Mouse (Mus musculus) bone marrow macrophage, adult 2 months (primary cell): ENCODE results near the gene Tirap. TPM values are rescaled to one million over a fixed set of nuclear protein-coding genes. Genes with fewer than 3 reads are reported as not detected.

Source experiments
- H3K27ac ChIP-seq: 2 replicates; pipeline ENCODE4 v1.5.1; 2012; ENCODE audit warnings: low read depth, low read length; ENCODE audit not compliant: insufficient read depth
- H3K4me1 ChIP-seq: 2 replicates; pipeline ENCODE4 v1.6.1; 2012; ENCODE audit warnings: low read length; ENCODE audit not compliant: control insufficient read depth, insufficient read depth
- H3K4me3 ChIP-seq: 2 replicates; pipeline ENCODE4 v1.5.1; 2012; ENCODE audit warnings: mild to moderate bottlenecking, low read length, moderate library complexity; ENCODE audit not compliant: insufficient read depth
- CTCF ChIP-seq: IDR thresholded peaks from 2 replicates; pipeline ENCODE4 v1.5.1; 2012; ENCODE audit warnings: low read depth, mild to moderate bottlenecking, low read length, moderate library complexity
- POLR2A ChIP-seq: IDR thresholded peaks from 2 replicates; pipeline ENCODE4 v1.6.1; 2012; ENCODE audit warnings: mild to moderate bottlenecking, low read depth, low read length, borderline replicate concordance
- polyA plus RNA-seq: library from polyadenylated mRNA; stranded (reverse); fragments of >200 nt; gene quantifications from 2 replicates; pipeline ENCODE4 v1.2.4, GENCODE M21; 2012; ENCODE audit not compliant: missing spikeins, insufficient read depth, insufficient read length

Tirap gene
- polyA plus RNA-seq, 1 experiment, result 9.5 TPM

- TF ChIP-seq POLR2A, result no peak
- H3K4me1 ChIP-seq, result peaks cover 9% of the 10 kb centered on the region
- no peak overlapping the region for H3K4me3 ChIP-seq
- H3K27ac ChIP-seq, result no peak overlapping the region
Measured at GRCm38 (mm10) chr9:35194048-35194447, 6.0 kb downstream of the Tirap start.

GRCm38 (mm10) chr9:35192983-35193542 is 7.0 kb downstream of the Tirap start:
- Histone ChIP-seq H3K4me1 (peaks cover 3% of the 10 kb centered on the region), H3K27ac (no peak overlapping the region), H3K4me3 (no peak overlapping the region)
- TF ChIP-seq POLR2A (no peak), CTCF (no peak)

- Histone ChIP-seq H3K4me1 (peaks cover 14% of the 10 kb centered on the region), H3K4me3 (no peak overlapping the region), H3K27ac (no peak overlapping the region)
- TF ChIP-seq POLR2A (no peak), CTCF (no peak)
Measured at GRCm38 (mm10) chr9:35188700-35189099, 11.4 kb downstream of the Tirap start.

- no peak overlapping the region for H3K4me3 ChIP-seq
- no peak overlapping the region for H3K27ac ChIP-seq
- peaks cover 15% of the 10 kb centered on the region for H3K4me1 ChIP-seq
- no peak for TF ChIP-seq CTCF
- TF ChIP-seq POLR2A, result no peak
Measured at GRCm38 (mm10) chr9:35187351-35187903, 12.7 kb downstream of the Tirap start.

GRCm38 (mm10) chr9:35186430-35186829 is 13.7 kb downstream of the Tirap start:
- H3K27ac ChIP-seq, result no peak overlapping the region
- TF ChIP-seq POLR2A (no peak), CTCF (no peak)
- H3K4me1 ChIP-seq, result peaks cover 21% of the 10 kb centered on the region
- no peak overlapping the region for H3K4me3 ChIP-seq

- Histone ChIP-seq H3K4me3 (no peak overlapping the region), H3K4me1 (peaks cover 21% of the 10 kb centered on the region), H3K27ac (peak overlapping the region; percentile 60)
- no peak for TF ChIP-seq CTCF
- TF ChIP-seq POLR2A, result no peak
Measured at GRCm38 (mm10) chr9:35183359-35183758, 16.7 kb downstream of the Tirap start.

- H3K27ac ChIP-seq, result peak overlapping the region; percentile 60
- peaks cover 23% of the 10 kb centered on the region for H3K4me1 ChIP-seq
- no peak for TF ChIP-seq POLR2A
- TF ChIP-seq CTCF, result no peak
- no peak overlapping the region for H3K4me3 ChIP-seq
Measured at GRCm38 (mm10) chr9:35182832-35183231, 17.3 kb downstream of the Tirap start.

- Histone ChIP-seq H3K4me3 (peak overlapping the region; percentile 82), H3K4me1 (peaks cover 13% of the 10 kb centered on the region), H3K27ac (no peak overlapping the region)
- TF ChIP-seq CTCF (no peak), POLR2A (no peak)
Measured at GRCm38 (mm10) chr9:35176124-35176659, 23.9 kb downstream of the Tirap start.

- TF ChIP-seq CTCF (no peak), POLR2A (no peak)
- H3K4me1 ChIP-seq, result peaks cover 13% of the 10 kb centered on the region
- peak within 1 kb of the TSS; percentile 73 for H3K27ac ChIP-seq
- H3K4me3 ChIP-seq, result peak within 1 kb of the TSS; percentile 82
Measured at GRCm38 (mm10) chr9:35175251-35176123, 24.6 kb downstream of the Tirap start, which contains the start of gene Dcps. TSS of gene Dcps (minus strand) at chr9:35176061.

GRCm38 (mm10) chr9:35173331-35173730 is 26.8 kb downstream of the Tirap start:
- Histone ChIP-seq H3K4me3 (no peak overlapping the region), H3K4me1 (peaks cover 12% of the 10 kb centered on the region), H3K27ac (no peak overlapping the region)
- TF ChIP-seq CTCF (no peak), POLR2A (no peak)
